Mouse (Mus musculus) naive thymus-derived CD4-positive, alpha-beta T cell, adult 2 months (primary cell): ENCODE data around the gene Specc1l.

Experiments
- DNase-seq: peaks from one replicate; pipeline ENCODE4 v3.0.0-alpha.2; 2011; ENCODE audit warnings: low read depth

Specc1l gene

GRCm38 (mm10) chr10:75355341-75355740 is 143.5 kb downstream of the Specc1l start:
- no peak for DNase-seq
